Mouse (Mus musculus) heart, embryonic 15.5 days (tissue): ENCODE results near the gene Gm10638. TPM values are rescaled to one million over a fixed set of nuclear protein-coding genes. Genes with fewer than 3 reads are reported as not detected.

Experiments
- ATAC-seq: fragments of 200-750 bp; cut with Nextera tagmentation; replicated peaks from 2 replicates; pipeline ENCODE4 v1.8.0; 2017; ENCODE audit warnings: low read depth, moderate TSS enrichment; ENCODE audit not compliant: insufficient number of reproducible peaks, insufficient read depth, low FRiP score
- H3K27ac ChIP-seq: fragments of 300-500 bp; sonication (generic); 2 replicates; pipeline ENCODE4 v1.5.1; 2015; ENCODE audit warnings: mild to moderate bottlenecking, inconsistent platforms
- H3K27me3 ChIP-seq: fragments of 300-500 bp; sonication (generic); 2 replicates; pipeline ENCODE4 v1.6.1; 2015; ENCODE audit warnings: inconsistent platforms
- H3K36me3 ChIP-seq: fragments of 300-500 bp; sonication (generic); 2 replicates; pipeline ENCODE4 v1.6.1; 2015; ENCODE audit warnings: mild to moderate bottlenecking, inconsistent platforms
- H3K4me1 ChIP-seq: fragments of 300-500 bp; sonication (generic); replicated peaks from 2 replicates; pipeline ENCODE4 v1.6.1; 2015; ENCODE audit warnings: inconsistent platforms
- H3K4me2 ChIP-seq: fragments of 300-500 bp; sonication (generic); 2 replicates; pipeline ENCODE4 v1.6.1; 2015; ENCODE audit warnings: inconsistent platforms, mild to moderate bottlenecking, moderate library complexity
- H3K4me3 ChIP-seq: fragments of 300-500 bp; sonication (generic); 2 replicates; pipeline ENCODE4 v1.5.1; 2015; ENCODE audit warnings: mild to moderate bottlenecking, inconsistent platforms
- H3K9ac ChIP-seq: fragments of 300-500 bp; sonication (generic); 2 replicates; pipeline ENCODE4 v1.6.1; 2015; ENCODE audit warnings: mild to moderate bottlenecking, inconsistent platforms
- H3K9me3 ChIP-seq: fragments of 300-500 bp; sonication (generic); replicated peaks from 2 replicates; pipeline ENCODE4 v1.6.1; 2016; ENCODE audit warnings: inconsistent platforms
- WGBS: fragments of 180-500 bp; shearing (Covaris S2); methylation state at CpG from one replicate; pipeline ENCODE4 v1.1.7; 2015; ENCODE audit warnings: mixed read lengths; 5-methylcytosine and 5-hydroxymethylcytosine counted together
- polyA plus RNA-seq: library from polyadenylated mRNA; unstranded; fragments of >200 nt; fragmentation: Nextera tagmentation; extraction: Ambion mirVana; gene quantifications from 2 replicates; pipeline ENCODE4 v1.2.1, GENCODE M21; 2015

Gene Gm10638
- polyA plus RNA-seq, 1 experiment from 2014 or later: 4.2 TPM

DNA sequence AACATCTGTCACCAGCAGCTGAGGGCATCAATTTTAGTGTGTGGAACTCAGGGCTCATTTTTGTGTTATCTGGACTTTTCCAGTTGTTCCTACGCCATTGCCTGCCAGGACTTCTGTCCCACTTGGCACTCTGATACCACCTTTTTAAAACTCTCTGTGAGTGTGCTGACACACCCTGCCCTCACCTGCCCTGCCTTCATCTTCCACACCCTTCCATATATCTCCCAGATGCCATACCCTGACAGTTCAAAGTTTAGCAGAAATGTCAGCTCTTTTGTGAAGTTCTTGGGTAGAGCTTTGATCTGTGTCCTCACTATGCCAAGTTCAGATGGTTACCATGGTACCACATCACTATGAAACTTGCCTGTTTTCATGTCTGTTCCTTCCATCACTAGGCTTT, 44.1 kb downstream of the Gm10638 start:
- WGBS: 54% methylated on average over 1 of the region's 1 CpGs
- H3K27ac ChIP-seq: no peak overlapping the region

DNA sequence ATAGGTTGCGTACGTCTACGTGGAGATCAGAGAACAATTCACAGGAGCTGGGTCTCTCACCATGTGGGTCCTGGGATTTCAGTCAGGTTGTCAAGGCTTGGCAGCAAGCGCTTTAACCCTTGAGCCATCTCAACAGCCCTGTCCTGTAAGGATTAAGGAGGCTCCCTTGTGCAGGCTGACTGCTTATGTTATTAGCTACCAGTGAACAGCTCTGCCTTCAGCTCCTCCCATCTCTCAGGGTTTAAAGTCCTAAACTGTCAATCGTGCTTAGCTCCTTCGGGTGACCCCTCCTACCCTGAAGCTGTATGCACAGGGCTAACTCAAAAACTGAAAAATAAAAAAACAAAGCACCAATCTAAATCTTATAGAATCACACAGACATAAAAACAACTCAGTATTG, 46.0 kb downstream of the Gm10638 start:
- Histone ChIP-seq H3K4me2 (no peak overlapping the region), H3K9ac (no peak overlapping the region), H3K9me3 (no peaks in the 10 kb centered on the region), H3K4me1 (peaks cover 9% of the 10 kb centered on the region), H3K4me3 (no peak overlapping the region), H3K27me3 (no peaks in the 10 kb centered on the region), H3K27ac (no peak overlapping the region), H3K36me3 (no peaks in the 10 kb centered on the region)
- no peak for ATAC-seq
- whole genome bisulfite sequencing: 81% methylated on average over 6 of the region's 6 CpGs

More for the DNA sequence above, 44.1 kb downstream of the Gm10638 start:
- Histone ChIP-seq H3K9me3 (no peaks in the 10 kb centered on the region), H3K4me1 (peaks cover 9% of the 10 kb centered on the region), H3K9ac (no peak overlapping the region), H3K4me2 (no peak overlapping the region), H3K36me3 (no peaks in the 10 kb centered on the region), H3K4me3 (no peak overlapping the region), H3K27me3 (no peaks in the 10 kb centered on the region)
- no peak for ATAC-seq

DNA sequence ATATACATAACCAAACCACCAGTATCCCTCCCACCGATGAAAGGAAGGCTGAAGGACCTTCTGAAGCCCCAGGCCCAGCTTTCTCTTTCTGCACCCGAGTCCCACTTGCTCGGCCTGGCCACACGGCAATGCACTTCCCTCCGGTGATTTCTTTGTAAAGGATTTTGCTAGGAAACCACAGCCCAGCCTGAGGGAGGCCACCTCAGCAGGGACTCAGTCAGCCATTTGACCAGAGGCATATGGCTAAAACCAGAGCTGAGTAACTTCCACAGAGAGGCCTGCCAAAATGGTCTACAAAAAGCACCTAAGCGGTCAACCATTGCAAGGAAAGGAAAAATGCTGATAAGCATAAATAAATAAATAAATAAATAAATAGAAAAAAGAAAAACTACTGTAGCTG, 49.2 kb downstream of the Gm10638 start:
- Histone ChIP-seq H3K27ac (no peak overlapping the region), H3K36me3 (no peaks in the 10 kb centered on the region), H3K9me3 (no peaks in the 10 kb centered on the region), H3K4me3 (no peak overlapping the region), H3K4me1 (no peaks in the 10 kb centered on the region), H3K9ac (no peak overlapping the region), H3K27me3 (no peaks in the 10 kb centered on the region), H3K4me2 (no peak overlapping the region)
- WGBS: 36% methylated on average over 6 of the region's 6 CpGs
- ATAC-seq: no peak

Other genes starting within 250 kb of the Gm10638 start
- gene Abcc12, start 165.0 kb upstream of the Gm10638 start, polyA plus RNA-seq: 0.04 TPM in 2 replicates
- gene Lonp2, start 121.7 kb upstream of the Gm10638 start, polyA plus RNA-seq: 53.8 and 61.9 TPM in 2 replicates
- gene Siah1a, start 235 bp downstream of the Gm10638 start, polyA plus RNA-seq: 29.8 and 30.5 TPM in 2 replicates
- 5.5 and 6.7 TPM in 2 replicates for gene N4bp1, start 139.6 kb downstream of the Gm10638 start, polyA plus RNA-seq